Mouse (Mus musculus): ENCODE measurements at regions not wholly inside any gene's neighbourhood (a gene's known extent, or its start where the extent isn't known, plus 50 kb on each side); places are given as distances from the start of the nearest gene placed in this dataset.
"Not testable (repeated sequence)": the region's sequence is repeated elsewhere in the genome, so short reads cannot be mapped to it uniquely, and the experiment has no call there.

DNA sequence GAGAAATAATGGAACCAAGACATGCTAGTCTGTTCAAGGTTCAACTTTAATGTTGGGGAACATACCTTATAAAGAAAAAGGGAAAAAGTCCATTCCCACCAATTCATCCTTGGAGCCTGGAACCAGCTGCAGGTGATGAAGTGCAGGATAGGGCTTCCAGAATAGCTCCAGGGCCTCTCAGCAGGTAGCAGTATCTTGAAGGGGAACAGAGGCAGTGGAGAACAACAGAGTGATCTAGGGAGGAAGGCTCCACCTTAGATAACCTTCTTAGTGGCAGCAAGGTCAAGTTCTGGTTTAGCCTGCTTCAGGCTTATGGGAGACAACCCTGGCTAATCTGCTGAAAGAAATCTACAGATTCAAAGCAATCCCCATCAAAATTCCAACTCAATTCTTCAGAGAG lies 161.8 kb upstream of the Ngly1 start:
- DNase-seq, result not testable (repeated sequence)

DNA sequence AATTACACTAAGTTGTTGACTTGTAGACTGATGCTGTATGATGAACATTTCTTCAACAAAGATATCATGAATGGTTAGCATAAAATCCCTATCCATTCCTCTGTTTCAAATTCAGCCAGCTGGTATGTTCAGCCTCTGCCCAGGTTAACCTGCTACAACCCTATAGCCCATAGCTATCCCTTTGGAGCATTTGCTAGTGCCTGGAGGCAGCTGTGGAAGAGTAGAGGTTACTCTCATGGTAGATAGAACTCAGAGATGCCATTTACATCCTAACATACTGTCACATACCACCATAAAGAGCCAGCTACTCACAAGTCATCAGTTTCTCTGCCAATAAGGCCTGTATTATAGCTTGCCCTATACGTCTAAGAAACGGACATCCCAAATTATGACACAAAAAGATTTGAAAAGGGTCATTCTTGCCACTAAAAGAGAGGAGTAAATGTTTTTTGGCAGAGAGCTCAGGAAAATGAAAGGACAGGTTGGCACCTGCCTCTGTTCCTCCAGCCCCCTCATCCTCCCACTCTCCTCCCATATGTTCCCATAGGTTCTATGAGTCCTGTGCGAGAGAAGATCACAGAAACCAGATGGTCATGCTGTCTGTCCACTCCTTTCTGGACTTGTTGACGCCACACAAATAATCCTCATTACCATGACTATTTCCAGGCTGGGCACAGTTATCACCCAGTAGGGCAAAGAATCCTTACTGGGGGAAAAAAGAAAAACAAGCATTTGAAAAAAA lies 156.5 kb upstream of the Ngly1 start:
- DNase-seq, result no peak

DNA sequence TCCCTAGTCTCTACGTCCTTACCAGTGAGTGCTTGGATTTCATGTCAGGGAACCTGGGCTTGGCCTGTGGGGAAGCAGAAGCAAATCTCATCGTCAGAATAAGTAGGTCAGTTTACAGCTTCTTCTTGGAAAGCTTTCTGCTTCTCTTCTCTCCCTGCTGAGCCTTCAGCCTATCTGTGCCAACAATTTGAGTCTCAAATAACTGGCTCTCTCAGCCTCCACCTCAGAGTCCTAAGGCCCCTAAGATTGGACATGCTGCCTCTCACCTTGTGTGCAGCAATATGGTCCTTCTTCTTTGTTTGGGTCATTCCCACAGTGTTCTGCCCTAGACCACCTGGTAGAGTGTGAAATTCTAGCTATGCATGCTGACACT lies 156.0 kb upstream of the Ngly1 start:
- DNase-seq, result no peak

DNA sequence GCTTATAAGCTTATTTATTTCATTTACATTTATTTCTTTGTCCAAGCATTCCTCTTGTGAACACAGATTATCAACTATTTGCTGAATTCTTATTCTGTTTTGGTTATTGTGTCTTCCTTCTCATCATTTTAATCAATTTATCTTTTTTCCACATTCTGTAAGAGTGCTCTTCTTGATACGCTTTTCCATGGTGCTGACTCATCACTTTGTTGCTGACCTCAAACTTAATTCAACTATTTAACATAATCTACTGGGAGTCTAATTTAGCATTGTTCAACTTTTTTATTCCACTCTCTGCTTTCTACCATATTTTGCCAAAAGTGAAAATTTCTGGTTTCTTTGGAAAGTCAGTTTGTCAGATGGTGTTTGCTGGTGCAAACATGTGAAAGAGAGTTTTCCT lies 139.7 kb upstream of the Ngly1 start:
- no peak for DNase-seq

DNA sequence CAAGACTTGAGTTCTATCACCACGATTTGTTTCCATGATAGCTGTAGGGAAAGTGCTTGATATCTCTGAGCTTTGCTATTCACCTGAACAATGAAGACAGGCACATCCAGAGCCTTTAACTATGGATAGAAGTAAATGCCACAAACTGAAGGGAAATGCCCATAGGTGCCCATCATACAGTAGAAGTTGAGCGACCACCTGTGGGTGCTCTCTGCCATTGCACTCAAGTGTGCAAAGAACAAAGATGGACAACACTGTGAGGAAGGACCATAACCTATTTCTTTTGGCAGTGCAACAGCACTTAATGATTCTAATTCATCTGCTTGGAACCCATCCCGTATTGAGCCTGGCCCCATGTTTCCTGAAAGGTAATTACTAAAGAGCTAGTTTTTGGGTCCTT lies 116.4 kb upstream of the Ngly1 start:
- no peak for DNase-seq

DNA sequence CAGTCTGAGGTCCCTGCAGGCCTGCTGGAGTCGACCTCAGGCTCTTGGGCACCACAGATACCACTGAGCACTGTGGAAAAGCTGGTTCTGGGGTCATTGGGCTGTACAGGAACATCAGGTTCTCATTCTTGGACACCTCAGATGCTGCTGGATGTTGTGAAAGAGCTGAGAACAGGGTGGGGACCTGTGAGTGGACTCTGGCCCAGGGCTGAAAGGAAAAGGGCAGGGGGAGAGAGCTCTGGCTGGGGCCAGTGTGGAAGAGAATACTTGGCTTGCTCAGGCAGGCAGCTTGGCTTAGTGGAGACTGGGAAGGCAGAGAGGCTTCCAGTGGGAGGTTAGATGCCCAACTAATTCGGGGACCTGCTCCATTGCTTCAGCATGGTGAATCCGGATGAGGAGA lies 115.7 kb upstream of the Ngly1 start:
- DNase-seq, result no peak

DNA sequence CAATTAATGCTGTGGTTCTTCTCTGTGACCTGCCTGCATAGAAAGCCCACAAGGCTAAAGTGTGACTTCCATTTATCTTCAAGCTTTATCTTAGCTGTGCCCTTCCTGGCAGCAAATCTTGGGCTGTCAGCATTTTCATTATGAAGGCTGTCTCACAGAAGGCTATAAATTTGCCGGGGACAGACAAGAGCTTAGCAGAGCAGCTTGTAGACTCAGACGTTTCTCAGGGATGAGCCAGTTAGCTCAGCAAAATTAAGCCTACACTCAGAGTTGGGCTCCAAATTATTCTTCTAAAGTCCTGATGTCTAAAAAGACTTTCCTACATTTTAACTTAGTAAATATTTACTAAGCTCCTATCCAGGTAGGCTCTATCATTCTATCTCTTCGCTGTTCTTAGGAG lies 112.9 kb upstream of the Ngly1 start:
- DNase-seq, result no peak

DNA sequence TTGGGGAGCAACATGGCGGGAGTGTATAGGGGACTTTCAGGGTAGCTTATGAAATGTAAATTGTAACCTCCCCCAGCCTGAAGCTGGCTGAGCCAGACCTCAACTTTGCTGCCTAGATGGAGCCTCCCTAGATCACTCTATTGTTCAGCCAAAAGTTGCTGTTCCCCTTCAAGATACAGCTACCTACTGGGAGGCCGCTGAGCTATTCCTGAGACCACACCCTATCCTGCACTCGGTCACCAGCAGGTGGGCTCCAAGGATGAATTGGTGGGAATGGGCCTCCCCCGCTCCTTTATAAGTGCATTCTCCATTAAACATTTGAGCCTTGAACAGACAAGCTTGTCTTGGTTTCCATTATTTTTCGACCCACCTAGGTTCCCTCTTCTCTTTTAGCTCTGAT lies 104.8 kb upstream of the Ngly1 start:
- DNase-seq, result no peak

DNA sequence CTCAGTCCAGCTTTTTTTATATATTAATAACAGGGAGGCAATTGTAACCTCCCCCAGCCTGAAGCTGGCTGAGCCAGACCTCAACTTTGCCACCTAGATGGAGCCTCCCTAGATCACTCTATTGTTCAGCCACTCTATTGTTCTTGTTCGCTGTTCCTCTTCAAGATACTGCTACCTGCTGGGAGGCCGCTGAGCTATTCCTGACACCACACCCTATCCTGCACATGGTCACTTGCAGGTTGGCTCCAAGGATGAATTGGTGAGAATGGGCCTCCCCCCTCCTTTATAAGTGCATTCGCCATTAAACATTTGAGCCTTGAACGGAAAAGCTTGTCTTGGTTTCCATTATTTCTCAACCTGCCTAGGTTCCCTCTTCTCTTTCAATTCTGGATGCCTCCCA lies 102.3 kb upstream of the Ngly1 start:
- no peak for DNase-seq

DNA sequence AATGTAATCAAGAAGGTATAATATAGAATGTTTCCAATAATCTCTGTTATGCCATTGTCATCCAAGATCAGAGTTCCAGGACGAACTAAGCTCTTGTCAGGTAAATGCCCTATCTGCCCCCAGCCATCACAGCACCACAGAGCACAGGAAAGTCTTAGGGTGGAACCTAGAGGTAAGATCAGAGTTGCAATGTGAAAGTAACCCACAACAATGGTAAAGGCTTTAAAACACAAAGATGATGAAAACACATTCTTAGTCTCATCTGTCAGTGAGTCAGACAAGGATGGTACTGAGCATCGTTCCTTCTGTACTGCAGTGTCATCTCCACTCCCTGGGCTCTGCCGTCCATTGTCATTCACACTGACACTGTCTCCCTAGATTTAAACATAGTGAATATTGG lies 97.3 kb upstream of the Ngly1 start:
- no peak for DNase-seq

DNA sequence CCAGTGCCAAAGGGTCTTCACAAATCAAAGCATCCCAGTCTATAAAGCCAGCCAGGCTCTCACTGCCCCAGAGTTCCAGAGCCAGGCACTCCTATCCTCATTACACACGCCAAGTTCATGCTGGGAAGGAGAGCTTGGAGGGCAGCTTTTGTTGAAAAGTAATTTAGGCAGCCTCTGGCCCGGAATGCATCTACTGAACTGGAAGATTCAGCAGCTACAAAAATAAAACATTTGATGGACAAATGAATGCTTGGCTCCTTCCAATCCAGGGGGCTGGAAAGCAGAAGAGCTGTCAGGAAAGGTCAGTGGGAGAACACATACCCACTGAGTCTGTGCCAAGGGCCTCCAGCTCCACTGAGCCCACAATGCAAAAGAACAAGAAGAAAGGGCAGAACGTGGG lies 96.4 kb upstream of the Ngly1 start:
- no peak for DNase-seq

DNA sequence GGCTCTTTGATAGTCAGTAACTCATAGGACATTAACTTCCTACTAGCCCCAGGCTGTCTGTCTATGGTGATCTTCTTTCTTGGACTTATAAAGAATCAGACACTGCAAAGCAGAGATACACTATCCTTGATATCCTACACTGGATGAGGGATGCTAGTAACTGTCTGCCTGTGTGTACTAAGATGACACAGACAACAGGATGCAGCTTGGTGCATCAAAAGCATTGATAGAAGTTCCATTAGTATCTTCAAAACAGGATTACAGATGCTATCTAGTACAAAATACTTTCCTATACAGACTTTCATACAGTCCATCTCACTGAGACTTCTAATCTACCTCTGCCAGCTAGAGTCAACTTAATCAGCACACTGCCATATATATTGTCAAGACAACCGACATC lies 94.0 kb upstream of the Ngly1 start:
- no peak for DNase-seq

DNA sequence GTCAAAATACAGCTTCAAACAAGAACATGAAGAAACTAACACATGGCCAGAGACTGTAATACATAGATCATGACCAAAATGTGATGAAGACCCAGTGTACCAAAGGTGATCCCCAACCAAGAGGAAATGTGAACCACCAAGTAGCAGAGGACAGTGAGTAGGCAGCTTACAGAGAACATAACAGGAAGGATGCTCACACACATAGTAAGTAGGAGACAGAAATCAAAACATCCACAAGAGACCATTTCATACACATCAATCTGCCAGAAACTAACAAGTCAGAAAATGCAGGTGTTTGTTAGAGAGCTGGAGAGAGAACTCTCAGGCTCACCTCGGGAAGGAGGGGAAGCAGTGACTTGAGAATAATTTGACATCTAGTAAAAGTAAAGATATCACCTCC lies 78.9 kb upstream of the Ngly1 start:
- DNase-seq, result no peak

DNA sequence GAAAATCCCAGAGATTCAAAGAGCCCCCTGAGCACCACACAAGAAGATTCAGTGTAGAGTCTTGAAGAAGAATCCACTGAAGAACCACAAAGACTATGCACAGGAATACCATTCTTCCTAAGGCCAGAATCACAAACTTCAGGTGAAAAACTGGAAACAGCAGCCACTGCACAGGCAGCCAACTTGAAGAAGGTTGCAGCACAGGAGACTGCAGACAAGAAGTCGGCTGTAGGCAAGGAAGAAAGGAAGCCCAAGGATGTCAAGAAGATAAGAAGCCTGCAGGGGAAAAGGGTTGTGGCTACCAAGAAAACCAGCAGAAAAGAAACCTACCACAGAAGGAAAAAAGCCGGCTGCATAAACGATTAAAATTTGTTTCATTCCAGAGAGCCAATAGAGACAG lies 76.8 kb upstream of the Ngly1 start:
- no peak for DNase-seq

DNA sequence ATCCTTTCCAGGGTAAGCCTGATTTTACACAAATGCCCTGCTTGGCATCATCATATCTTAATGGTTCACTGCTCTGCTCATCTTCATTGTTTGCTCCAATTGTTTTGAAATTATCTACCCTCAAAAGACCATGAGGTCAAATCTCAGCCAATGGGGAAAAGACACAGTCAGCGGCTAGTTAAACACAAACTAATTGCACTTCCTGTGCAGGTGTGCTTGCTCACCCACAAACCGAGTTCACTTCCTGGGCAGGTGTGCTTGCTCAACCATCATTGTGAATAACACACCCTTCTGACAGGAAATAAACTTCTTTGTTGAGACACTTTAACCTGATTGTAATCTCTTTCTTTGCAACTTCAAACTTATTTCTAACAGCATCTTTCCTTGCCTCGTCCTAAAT lies 75.8 kb upstream of the Ngly1 start:
- no peak for DNase-seq

DNA sequence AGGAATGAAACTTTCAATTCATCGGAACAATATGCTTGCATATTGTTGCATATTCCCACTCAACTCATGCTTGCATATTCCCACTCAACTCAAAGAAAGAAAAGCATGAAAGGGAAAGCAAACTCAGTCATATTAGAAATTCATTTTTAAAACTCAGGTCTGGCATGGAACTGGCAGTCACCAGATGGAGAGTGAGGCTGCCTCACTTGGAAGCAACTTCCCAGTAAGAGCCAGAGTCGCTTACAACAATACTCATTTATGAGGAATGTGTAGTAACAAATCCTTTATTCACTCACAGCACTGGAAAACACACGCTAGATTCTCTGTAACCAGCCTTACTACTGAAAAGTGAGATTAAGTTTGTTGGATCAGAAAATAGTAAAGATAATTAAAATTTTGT lies 70.9 kb upstream of the Ngly1 start:
- no peak for DNase-seq

DNA sequence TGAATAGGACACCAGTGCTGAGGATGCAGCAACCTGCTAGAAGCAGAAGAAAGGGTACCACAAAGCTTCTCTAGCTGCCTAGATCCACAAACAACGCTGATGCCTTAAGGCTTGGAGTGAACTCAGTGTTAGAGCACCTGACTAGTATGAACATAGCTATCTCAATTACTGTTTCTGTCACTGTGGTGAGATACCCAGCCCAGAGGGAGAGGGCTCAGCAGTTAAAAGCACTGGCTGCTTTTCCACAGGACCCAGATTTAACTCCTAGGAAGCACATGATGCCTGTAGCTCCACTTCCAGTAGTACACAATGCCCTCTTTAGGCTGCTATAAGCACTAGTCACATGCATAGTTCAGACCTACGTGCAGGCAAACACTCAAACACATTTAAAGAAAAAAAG lies 67.3 kb upstream of the Ngly1 start:
- DNase-seq, result no peak

DNA sequence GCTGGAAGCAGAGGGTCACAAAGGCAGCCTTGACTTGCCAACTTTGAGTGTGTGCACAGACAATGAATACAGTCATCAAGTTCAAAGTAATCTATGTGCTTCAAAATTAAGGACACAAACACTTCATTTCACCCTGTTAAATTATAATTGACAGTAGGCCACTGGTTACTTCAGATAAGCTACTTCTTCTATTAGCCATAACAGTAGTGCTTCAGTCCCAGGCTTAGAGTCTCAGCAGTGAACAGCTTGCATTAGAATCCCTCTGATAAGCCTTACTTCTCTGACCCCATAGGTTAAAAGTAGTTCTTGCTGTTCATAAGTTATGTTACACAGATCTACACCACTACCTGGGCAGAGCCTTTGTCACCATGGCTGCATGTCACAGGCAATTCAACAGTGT lies 63.8 kb upstream of the Ngly1 start:
- no peak for DNase-seq

Data from right cerebral cortex, postnatal 4 days (tissue).